Mouse (Mus musculus): ENCODE results near the gene Gabrb2. TPM values are rescaled to one million over a fixed set of nuclear protein-coding genes. Genes with fewer than 3 reads are reported as not detected.

Gene Gabrb2
- polyA plus RNA-seq, 1 experiment from 2014 or later: 17.3 TPM

- no peaks in the 10 kb centered on the region for H3K9me3 ChIP-seq (ENCODE audit: control insufficient read depth, low read length)
- H3K9ac ChIP-seq (ENCODE audit: low read depth, low read length): no peak overlapping the region
Observed at GRCm38 (mm10) chr11:42431495-42431894, 11.9 kb downstream of the Gabrb2 start.

GRCm38 (mm10) chr11:42438978-42439377, 19.4 kb downstream of the Gabrb2 start:
- no peaks in the 10 kb centered on the region for H3K36me3 ChIP-seq (ENCODE audit: control insufficient read depth, insufficient read depth, low read length)
- no peak overlapping the region for H3K9ac ChIP-seq (ENCODE audit: low read depth, low read length)
- no peaks in the 10 kb centered on the region for H3K9me3 ChIP-seq (ENCODE audit: control insufficient read depth, low read length)
- H3K4me1 ChIP-seq (ENCODE audit: control insufficient read depth, insufficient read depth, low read depth, low read length): no peaks in the 10 kb centered on the region
- H3K27ac ChIP-seq (ENCODE audit: low read depth, low read length): no peak overlapping the region
- no peaks in the 10 kb centered on the region for H3K27me3 ChIP-seq (replicated peaks; ENCODE audit: control insufficient read depth, insufficient read depth, low read length)
- WGBS: 90% methylated on average over 2 of the region's 2 CpGs
- no peak for ATAC-seq
- no peak overlapping the region for H3K4me2 ChIP-seq (ENCODE audit: low read length)
- no peak overlapping the region for H3K4me3 ChIP-seq (ENCODE audit: low read length)

More at GRCm38 (mm10) chr11:42431495-42431894, 11.9 kb downstream of the Gabrb2 start:
- H3K36me3 ChIP-seq (ENCODE audit: control insufficient read depth, insufficient read depth, low read length): no peaks in the 10 kb centered on the region; the same call in 1 of the 2 replicates
- H3K4me3 ChIP-seq (ENCODE audit: low read length): no peak overlapping the region
- no peaks in the 10 kb centered on the region for H3K4me1 ChIP-seq (ENCODE audit: control insufficient read depth, insufficient read depth, low read depth, low read length)
- H3K27me3 ChIP-seq (replicated peaks; ENCODE audit: control insufficient read depth, insufficient read depth, low read length): no peaks in the 10 kb centered on the region
- no peak for ATAC-seq
- no peak overlapping the region for H3K4me2 ChIP-seq (ENCODE audit: low read length)
- no peak overlapping the region for H3K27ac ChIP-seq (ENCODE audit: low read depth, low read length)

- Histone ChIP-seq H3K27me3 (replicated peaks; ENCODE audit: control insufficient read depth, insufficient read depth, low read length) (no peaks in the 10 kb centered on the region), H3K36me3 (ENCODE audit: control insufficient read depth, insufficient read depth, low read length) (no peaks in the 10 kb centered on the region), H3K9me3 (ENCODE audit: control insufficient read depth, low read length) (no peaks in the 10 kb centered on the region), H3K4me3 (ENCODE audit: low read length) (no peak overlapping the region), H3K9ac (ENCODE audit: low read depth, low read length) (no peak overlapping the region), H3K27ac (ENCODE audit: low read depth, low read length) (no peak overlapping the region), H3K4me1 (ENCODE audit: control insufficient read depth, insufficient read depth, low read depth, low read length) (no peaks in the 10 kb centered on the region), H3K4me2 (ENCODE audit: low read length) (no peak overlapping the region)
- ATAC-seq: no peak
Observed at GRCm38 (mm10) chr11:42443641-42444040, 24.1 kb downstream of the Gabrb2 start.

- H3K9ac ChIP-seq (ENCODE audit: low read depth, low read length): no peak overlapping the region
- no peak for ATAC-seq
- no peaks in the 10 kb centered on the region for H3K9me3 ChIP-seq (ENCODE audit: control insufficient read depth, low read length)
- H3K4me1 ChIP-seq (ENCODE audit: control insufficient read depth, insufficient read depth, low read depth, low read length): no peaks in the 10 kb centered on the region
- H3K4me2 ChIP-seq (ENCODE audit: low read length): no peak overlapping the region
- no peak overlapping the region for H3K4me3 ChIP-seq (ENCODE audit: low read length)
- WGBS: 85% methylated on average over 4 of the region's 4 CpGs
- no peaks in the 10 kb centered on the region for H3K36me3 ChIP-seq (ENCODE audit: control insufficient read depth, insufficient read depth, low read length)
- no peaks in the 10 kb centered on the region for H3K27me3 ChIP-seq (replicated peaks; ENCODE audit: control insufficient read depth, insufficient read depth, low read length)
- no peak overlapping the region for H3K27ac ChIP-seq (ENCODE audit: low read depth, low read length)
Observed at GRCm38 (mm10) chr11:42448929-42449328, 29.4 kb downstream of the Gabrb2 start.

GRCm38 (mm10) chr11:42464136-42464535, 44.6 kb downstream of the Gabrb2 start:
- H3K4me3 ChIP-seq (ENCODE audit: low read length): no peak overlapping the region
- H3K4me1 ChIP-seq (ENCODE audit: control insufficient read depth, insufficient read depth, low read depth, low read length): no peaks in the 10 kb centered on the region
- no peaks in the 10 kb centered on the region for H3K36me3 ChIP-seq (ENCODE audit: control insufficient read depth, insufficient read depth, low read length)
- no peak overlapping the region for H3K27ac ChIP-seq (ENCODE audit: low read depth, low read length)
- H3K4me2 ChIP-seq (ENCODE audit: low read length): no peak overlapping the region
- no peaks in the 10 kb centered on the region for H3K27me3 ChIP-seq (replicated peaks; ENCODE audit: control insufficient read depth, insufficient read depth, low read length)
- H3K9me3 ChIP-seq (ENCODE audit: control insufficient read depth, low read length): no peaks in the 10 kb centered on the region
- 84% methylated on average over 1 of the region's 1 CpGs for WGBS
- H3K9ac ChIP-seq (ENCODE audit: low read depth, low read length): no peak overlapping the region
- no peak for ATAC-seq

- Histone ChIP-seq H3K4me2 (ENCODE audit: low read length) (no peak overlapping the region), H3K4me1 (ENCODE audit: control insufficient read depth, insufficient read depth, low read depth, low read length) (no peaks in the 10 kb centered on the region), H3K9me3 (ENCODE audit: control insufficient read depth, low read length) (no peaks in the 10 kb centered on the region), H3K9ac (ENCODE audit: low read depth, low read length) (no peak overlapping the region), H3K27me3 (replicated peaks; ENCODE audit: control insufficient read depth, insufficient read depth, low read length) (no peaks in the 10 kb centered on the region), H3K36me3 (ENCODE audit: control insufficient read depth, insufficient read depth, low read length) (no peaks in the 10 kb centered on the region), H3K4me3 (ENCODE audit: low read length) (no peak overlapping the region), H3K27ac (ENCODE audit: low read depth, low read length) (no peak overlapping the region)
- ATAC-seq: no peak
- WGBS: 86% methylated on average over 3 of the region's 3 CpGs
Observed at GRCm38 (mm10) chr11:42468381-42468780, 48.8 kb downstream of the Gabrb2 start.

- 69% methylated on average over 3 of the region's 3 CpGs for WGBS
- no peaks in the 10 kb centered on the region for H3K36me3 ChIP-seq (ENCODE audit: control insufficient read depth, insufficient read depth, low read length)
- no peak overlapping the region for H3K9ac ChIP-seq (ENCODE audit: low read depth, low read length)
- no peak for ATAC-seq
- no peaks in the 10 kb centered on the region for H3K9me3 ChIP-seq (ENCODE audit: control insufficient read depth, low read length)
- no peaks in the 10 kb centered on the region for H3K4me1 ChIP-seq (ENCODE audit: control insufficient read depth, insufficient read depth, low read depth, low read length)
- H3K4me2 ChIP-seq (ENCODE audit: low read length): no peak overlapping the region
- no peaks in the 10 kb centered on the region for H3K27me3 ChIP-seq (replicated peaks; ENCODE audit: control insufficient read depth, insufficient read depth, low read length)
- no peak overlapping the region for H3K4me3 ChIP-seq (ENCODE audit: low read length)
- no peak overlapping the region for H3K27ac ChIP-seq (ENCODE audit: low read depth, low read length)
Observed at GRCm38 (mm10) chr11:42474523-42474922, 55.0 kb downstream of the Gabrb2 start.

GRCm38 (mm10) chr11:42487625-42488024, 68.1 kb downstream of the Gabrb2 start:
- no peak for ATAC-seq
- Histone ChIP-seq H3K4me1 (ENCODE audit: control insufficient read depth, insufficient read depth, low read depth, low read length) (no peaks in the 10 kb centered on the region), H3K9me3 (ENCODE audit: control insufficient read depth, low read length) (0 out of 2 replicates have a peak, but pooled peaks cover 2% of the 10 kb centered on the region), H3K36me3 (ENCODE audit: control insufficient read depth, insufficient read depth, low read length) (no peaks in the 10 kb centered on the region), H3K9ac (ENCODE audit: low read depth, low read length) (no peak overlapping the region), H3K27ac (ENCODE audit: low read depth, low read length) (no peak overlapping the region), H3K27me3 (replicated peaks; ENCODE audit: control insufficient read depth, insufficient read depth, low read length) (no peaks in the 10 kb centered on the region), H3K4me3 (ENCODE audit: low read length) (no peak overlapping the region), H3K4me2 (ENCODE audit: low read length) (no peak overlapping the region)

GRCm38 (mm10) chr11:42501166-42501565, 81.6 kb downstream of the Gabrb2 start:
- ATAC-seq: no peak
- H3K36me3 ChIP-seq (ENCODE audit: control insufficient read depth, insufficient read depth, low read length): no peaks in the 10 kb centered on the region
- H3K4me3 ChIP-seq (ENCODE audit: low read length): no peak overlapping the region
- H3K27ac ChIP-seq (ENCODE audit: low read depth, low read length): no peak overlapping the region
- no peak overlapping the region for H3K4me2 ChIP-seq (ENCODE audit: low read length)
- H3K27me3 ChIP-seq (replicated peaks; ENCODE audit: control insufficient read depth, insufficient read depth, low read length): no peaks in the 10 kb centered on the region
- no peaks in the 10 kb centered on the region for H3K4me1 ChIP-seq (ENCODE audit: control insufficient read depth, insufficient read depth, low read depth, low read length)
- H3K9ac ChIP-seq (ENCODE audit: low read depth, low read length): no peak overlapping the region
- H3K9me3 ChIP-seq (ENCODE audit: control insufficient read depth, low read length): no peaks in the 10 kb centered on the region

- no peak overlapping the region for H3K27ac ChIP-seq (ENCODE audit: low read depth, low read length)
- no peak overlapping the region for H3K4me3 ChIP-seq (ENCODE audit: low read length)
- H3K9me3 ChIP-seq (ENCODE audit: control insufficient read depth, low read length): no peaks in the 10 kb centered on the region
- no peaks in the 10 kb centered on the region for H3K27me3 ChIP-seq (replicated peaks; ENCODE audit: control insufficient read depth, insufficient read depth, low read length)
- no peak overlapping the region for H3K4me2 ChIP-seq (ENCODE audit: low read length)
- H3K4me1 ChIP-seq (ENCODE audit: control insufficient read depth, insufficient read depth, low read depth, low read length): no peaks in the 10 kb centered on the region
- WGBS: 76% methylated on average over 2 of the region's 2 CpGs
- H3K9ac ChIP-seq (ENCODE audit: low read depth, low read length): no peak overlapping the region
- no peaks in the 10 kb centered on the region for H3K36me3 ChIP-seq (ENCODE audit: control insufficient read depth, insufficient read depth, low read length)
- no peak for ATAC-seq
Observed at GRCm38 (mm10) chr11:42505436-42505835, 85.9 kb downstream of the Gabrb2 start.
